Mouse (Mus musculus): Measurements from ENCODE around the gene Zfp740. TPM values are rescaled to one million over a fixed set of nuclear protein-coding genes. Genes with fewer than 3 reads are reported as not detected.

The Zfp740 gene
- total and polyA plus RNA-seq, 3 experiments, result 32.1 to 46.1 (median 37.4) TPM

DNA sequence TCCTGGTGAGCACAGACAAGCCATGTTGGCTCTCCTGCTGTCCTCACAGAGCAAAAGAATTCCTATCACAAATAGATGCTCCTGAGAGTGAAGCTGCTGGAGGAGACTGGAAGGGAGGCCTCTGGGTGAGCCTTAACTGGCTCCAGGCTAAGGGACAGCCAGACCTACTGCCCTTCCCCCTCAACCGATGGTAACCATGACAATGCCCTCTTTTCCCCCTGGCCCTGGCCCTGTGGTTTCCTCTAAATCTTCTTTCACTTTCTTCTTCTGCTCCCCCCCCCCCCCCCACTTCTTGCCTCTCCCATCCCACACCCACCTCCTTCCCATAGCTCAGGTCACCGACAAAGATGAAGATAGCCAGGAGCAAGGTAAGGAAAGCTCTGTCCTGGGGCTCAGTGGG, 30.8 kb downstream of the Zfp740 start:
- 0 out of 2 replicates have a peak, but pooled peaks have one; percentile 11 for TF ChIP-seq IRF4 (IDR thresholded peaks at IDR 0.05; ENCODE audit: low read depth, low read length)
- TF ChIP-seq USF2 (conservative IDR thresholded peaks at IDR 0.05; ENCODE audit: low read depth, low read length), result no peak
- no peak for TF ChIP-seq EP300 (IDR thresholded peaks at IDR 0.05; ENCODE audit: low read length)
- TF ChIP-seq TCF12 (IDR thresholded peaks at IDR 0.05; ENCODE audit: low read depth, low read length), result 0 out of 2 replicates have a peak, but pooled peaks have one; percentile 49
- no peak for TF ChIP-seq POLR2A (IDR thresholded peaks at IDR 0.05; ENCODE audit: low read depth, low read length)
- TF ChIP-seq NELFE (IDR thresholded peaks at IDR 0.05; ENCODE audit: low read depth, low read length), result no peak
- no peak for TF ChIP-seq SIN3A (IDR thresholded peaks at IDR 0.05; ENCODE audit: low read length)
- no peak for TF ChIP-seq SMC3 (IDR thresholded peaks at IDR 0.05; ENCODE audit: low read depth, low read length)
- TF ChIP-seq JUND (conservative IDR thresholded peaks at IDR 0.05; ENCODE audit: low read depth, low read length), result no peak
- no peak for TF ChIP-seq JUN (IDR thresholded peaks at IDR 0.05; ENCODE audit: insufficient read depth, low read depth, low read length)
- TF ChIP-seq ETS1 (conservative IDR thresholded peaks at IDR 0.05; ENCODE audit: low read depth, low read length), result peak; percentile 20; the same call in 1 of the 2 replicates
- no peak for TF ChIP-seq USF1 (IDR thresholded peaks at IDR 0.05; ENCODE audit: low read depth, low read length)
- peak; percentile 73 for TF ChIP-seq CHD2 (IDR thresholded peaks at IDR 0.05; ENCODE audit: low read length)
- no peak for TF ChIP-seq MYC (IDR thresholded peaks at IDR 0.05; ENCODE audit: low read depth, low read length)
- no peak for TF ChIP-seq ZMIZ1 (IDR thresholded peaks at IDR 0.05; ENCODE audit: low read depth, low read length)
- TF ChIP-seq MEF2A (IDR thresholded peaks at IDR 0.05; ENCODE audit: borderline replicate concordance, low read depth, low read length), result no peak
- no peak for TF ChIP-seq MAZ (IDR thresholded peaks at IDR 0.05; ENCODE audit: low read depth, low read length)
- in situ Hi-C loops (cut with MboI; ENCODE audit: low pct_ligation_motif_present, low pct_unique_long_range_greater_than_20kb, low sequenced_read_pairs), result no loop called here
- dilution Hi-C loops (cut with MboI; ENCODE audit: extremely low pct_ligation_motif_present, extremely low pct_unique_long_range_greater_than_20kb, low sequenced_read_pairs), result no loop called here
- H3K4me3 ChIP-seq (replicated peaks in 1 of 3; ENCODE audit: low read depth in 2 of 3, low read length in 2 of 3, poor library complexity in 1 of 3), result peak overlapping the region; percentile 25 to 41 (median 34)
- H3K27ac ChIP-seq (ENCODE audit: insufficient read depth, low read depth), result peak overlapping the region; percentile 64
- no peaks in the 10 kb centered on the region for H3K36me3 ChIP-seq (replicated peaks in 1 of 2; ENCODE audit: control insufficient read depth in 1 of 2, insufficient read depth in 1 of 2, low read length in 1 of 2)
- H3K9me3 ChIP-seq (replicated peaks; ENCODE audit: low read length), result no peaks in the 10 kb centered on the region
- no peaks in the 10 kb centered on the region for H3K27me3 ChIP-seq (replicated peaks)
- H3K79me2 ChIP-seq (replicated peaks; ENCODE audit: control insufficient read depth, extremely low read depth, insufficient read depth, poor library complexity, severe bottlenecking), result no peaks in the 10 kb centered on the region
- peaks cover 38 to 65% of the 10 kb centered on the region in 2 experiments for H3K4me1 ChIP-seq (ENCODE audit: control insufficient read depth in 1 of 2, insufficient read depth in 2 of 2)
- peak; percentile 65 for DNase-seq (ENCODE audit: extremely low read depth)
- H3K9ac ChIP-seq (ENCODE audit: insufficient read depth, low read depth), result peak overlapping the region; percentile 55; the same call in 1 of the 2 replicates
- peak overlapping the region; percentile 52 for H3K4me2 ChIP-seq (ENCODE audit: insufficient read depth, low read depth, poor library complexity, severe bottlenecking)

DNA sequence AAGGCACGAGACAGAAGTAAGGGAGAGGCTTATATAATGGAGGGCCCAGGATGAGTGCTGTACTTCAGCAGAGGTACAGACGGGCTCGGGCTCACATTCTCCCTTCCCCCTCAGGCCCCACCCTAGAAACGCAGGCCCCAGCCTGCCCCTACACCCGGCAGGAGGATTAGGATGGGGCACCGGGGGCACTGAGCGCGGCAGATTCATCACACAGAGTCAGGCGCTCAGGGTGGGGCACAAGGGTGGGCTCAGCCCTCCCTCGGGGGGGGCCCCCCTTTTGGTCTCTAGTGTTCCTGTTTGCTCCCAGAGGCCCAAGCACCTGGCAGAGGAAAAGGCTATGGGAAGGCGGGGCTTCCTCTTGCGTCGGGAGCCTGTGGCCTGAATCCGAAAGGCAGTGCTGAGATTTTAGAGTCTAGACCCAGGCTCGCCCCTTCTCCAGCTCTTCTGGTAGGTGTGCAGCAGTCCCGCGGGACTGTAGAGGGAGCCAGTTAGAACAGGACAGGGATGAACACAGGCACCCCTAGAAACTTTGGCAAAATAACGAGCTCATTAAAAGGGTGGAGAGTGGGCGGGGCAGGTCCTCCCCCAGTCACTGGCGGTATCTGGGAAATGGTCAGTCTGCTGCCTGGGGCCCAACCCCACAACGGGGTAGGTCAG, 32.5 kb downstream of the Zfp740 start:
- Histone ChIP-seq H3K4me1 (ENCODE audit: control insufficient read depth in 1 of 2, insufficient read depth in 2 of 2) (peaks cover 41 to 69% of the 10 kb centered on the region in 2 experiments), H3K9me3 (replicated peaks; ENCODE audit: low read length) (no peaks in the 10 kb centered on the region), H3K4me3 (replicated peaks in 1 of 3; ENCODE audit: low read depth in 2 of 3, low read length in 2 of 3, poor library complexity in 1 of 3) (peak overlapping the region; percentile 34 to 43 (median 41)), H3K27me3 (replicated peaks) (peaks cover 6% of the 10 kb centered on the region), H3K9ac (ENCODE audit: insufficient read depth, low read depth) (peak overlapping the region; percentile 55), H3K79me2 (replicated peaks; ENCODE audit: control insufficient read depth, extremely low read depth, insufficient read depth, poor library complexity, severe bottlenecking) (no peaks in the 10 kb centered on the region), H3K4me2 (ENCODE audit: insufficient read depth, low read depth, poor library complexity, severe bottlenecking) (peak overlapping the region; percentile 52), H3K27ac (ENCODE audit: insufficient read depth, low read depth) (no peak overlapping the region; the same call in 1 of the 2 replicates), H3K36me3 (replicated peaks in 1 of 2; ENCODE audit: control insufficient read depth in 1 of 2, insufficient read depth in 1 of 2, low read length in 1 of 2) (no peaks in the 10 kb centered on the region)
- in situ Hi-C loops (cut with MboI; ENCODE audit: low pct_ligation_motif_present, low pct_unique_long_range_greater_than_20kb, low sequenced_read_pairs) (loop anchor here (5.0 kb wide), 2 partner anchors 52 to 82 kb away; no protein-coding TSS in a partner anchor), dilution Hi-C loops (cut with MboI; ENCODE audit: extremely low pct_ligation_motif_present, extremely low pct_unique_long_range_greater_than_20kb, low sequenced_read_pairs) (no loop called here)
- 0 out of 2 replicates have a peak, but pooled peaks have one; percentile 13 for TF ChIP-seq ETS1 (conservative IDR thresholded peaks at IDR 0.05; ENCODE audit: low read depth, low read length)
- no peak for TF ChIP-seq CHD2 (IDR thresholded peaks at IDR 0.05; ENCODE audit: low read length)
- TF ChIP-seq MAZ (IDR thresholded peaks at IDR 0.05; ENCODE audit: low read depth, low read length), result 0 out of 2 replicates have a peak, but pooled peaks have one; percentile 67
- TF ChIP-seq TCF12 (IDR thresholded peaks at IDR 0.05; ENCODE audit: low read depth, low read length), result peak; percentile 22; the same call in 1 of the 2 replicates
- peak; percentile 26; the same call in 1 of the 2 replicates for TF ChIP-seq BHLHE40 (IDR thresholded peaks at IDR 0.05; ENCODE audit: low read depth, low read length)
- TF ChIP-seq ZMIZ1 (IDR thresholded peaks at IDR 0.05; ENCODE audit: low read depth, low read length), result no peak
- no peak for TF ChIP-seq JUND (conservative IDR thresholded peaks at IDR 0.05; ENCODE audit: low read depth, low read length)
- TF ChIP-seq PAX5 (IDR thresholded peaks at IDR 0.05; ENCODE audit: low read length), result no peak
- TF ChIP-seq HCFC1 (IDR thresholded peaks at IDR 0.05; ENCODE audit: low read depth, low read length), result peak; percentile 24; the same call in 1 of the 2 replicates
- TF ChIP-seq MEF2A (IDR thresholded peaks at IDR 0.05; ENCODE audit: borderline replicate concordance, low read depth, low read length), result no peak
- peak; percentile 43; the same call in 1 of the 2 replicates for TF ChIP-seq UBTF (IDR thresholded peaks at IDR 0.05; ENCODE audit: low read depth, low read length)
- TF ChIP-seq CTCF (conservative IDR thresholded peaks at IDR 0.05 in 1 of 2, IDR thresholded peaks at IDR 0.05 in 1 of 2; ENCODE audit: low read depth in 2 of 2, low read length in 2 of 2), result 0 out of 4 replicates have a peak, but pooled peaks of 1 of the 2 experiments have one; percentile 2
- no peak for TF ChIP-seq E2F4 (IDR thresholded peaks at IDR 0.05; ENCODE audit: insufficient replicate concordance, low read depth, low read length)
- no peak for TF ChIP-seq ZKSCAN1 (IDR thresholded peaks at IDR 0.05; ENCODE audit: borderline replicate concordance, low read depth, low read length)
- TF ChIP-seq POLR2A (IDR thresholded peaks at IDR 0.05; ENCODE audit: low read depth, low read length), result 0 out of 2 replicates have a peak, but pooled peaks have one; percentile 32
- TF ChIP-seq NELFE (IDR thresholded peaks at IDR 0.05; ENCODE audit: low read depth, low read length), result no peak
- peak; percentile 43 for DNase-seq (ENCODE audit: extremely low read depth)

Measured in CH12.LX (cell line).